Mouse (Mus musculus): Measurements from ENCODE around the gene Psmb2. TPM values are rescaled to one million over a fixed set of nuclear protein-coding genes. Genes with fewer than 3 reads are reported as not detected.

The Psmb2 gene
- polyA plus RNA-seq, 1 experiment from 2014 or later: 593 TPM

DNA sequence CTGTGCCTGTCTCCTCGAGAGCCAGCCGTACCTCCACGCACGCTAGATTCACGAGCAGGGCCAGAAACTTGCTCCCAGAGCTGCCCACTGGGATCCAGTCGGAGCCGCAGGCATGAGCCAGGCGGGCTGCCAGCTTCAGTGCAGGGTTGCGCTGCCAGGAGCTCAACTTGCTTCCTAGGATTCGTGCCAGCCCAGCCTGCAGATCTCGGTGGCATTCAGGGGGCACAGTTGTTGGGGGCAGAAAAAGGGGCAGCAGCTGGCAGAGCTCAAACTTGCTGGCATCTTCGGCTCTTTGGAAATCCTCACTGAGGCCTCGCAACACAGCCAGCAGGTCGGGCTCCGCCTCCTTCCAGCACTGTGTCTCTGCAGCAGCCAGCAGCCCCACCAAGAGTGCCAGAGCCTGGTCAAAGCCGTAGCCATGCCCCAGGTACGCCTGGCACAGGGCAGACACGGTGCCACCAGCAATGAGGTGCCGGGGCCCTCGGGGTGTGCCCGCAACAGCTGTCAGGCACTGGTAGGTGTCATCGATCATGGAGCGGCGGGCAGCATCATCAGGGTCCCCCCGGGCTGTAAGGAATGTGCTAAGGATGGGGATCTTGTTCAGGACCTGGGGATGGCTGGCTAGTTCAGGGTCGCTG lies 72.7 kb downstream of the Psmb2 start:
- Histone ChIP-seq H3K4me1 (peaks cover 52% of the 10 kb centered on the region), H3K27ac (no peak overlapping the region), H3K9me3 (replicated peaks) (no peaks in the 10 kb centered on the region), H3K27me3 (ENCODE audit: low read depth, poor library complexity, severe bottlenecking) (no peaks in the 10 kb centered on the region), H3K36me3 (peaks cover 59% of the 10 kb centered on the region), H3K4me3 (no peak overlapping the region)
- no peak for DNase-seq (ENCODE audit: low spot score)
- WGBS: 94% methylated on average over 26 of the region's 26 CpGs

DNA sequence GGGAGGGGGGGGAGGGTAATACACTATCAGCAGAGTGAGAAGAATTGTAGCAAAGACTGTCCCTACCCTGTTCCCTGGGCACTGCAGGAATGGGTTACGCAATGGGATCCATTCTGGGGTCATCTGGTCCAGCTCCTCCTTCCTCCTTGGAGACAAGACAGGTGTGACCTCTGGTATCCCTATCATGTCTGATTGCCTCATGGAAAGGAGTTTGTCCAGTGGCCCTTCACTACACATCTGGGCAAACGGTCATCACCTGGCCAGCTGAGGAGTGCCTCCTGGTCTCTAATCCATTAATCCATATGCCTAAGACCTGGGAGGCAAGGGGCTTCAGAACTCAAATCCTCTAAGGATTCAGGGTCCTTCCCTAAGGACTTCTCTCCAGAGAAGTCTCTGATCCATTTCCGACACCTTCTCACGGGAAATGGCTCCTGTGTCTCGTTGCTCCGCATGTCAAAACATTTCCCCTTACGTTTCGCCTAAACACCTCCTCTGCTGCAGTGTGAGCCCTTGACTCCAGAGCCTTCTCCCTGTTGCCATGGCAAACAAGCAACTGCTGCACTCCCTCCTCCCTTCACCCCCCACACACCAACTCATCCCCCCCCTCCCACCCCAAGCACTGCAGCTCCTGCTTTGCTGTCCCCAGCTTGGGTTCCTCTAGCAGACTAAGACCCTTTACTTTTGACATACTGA lies 73.6 kb downstream of the Psmb2 start:
- no peaks in the 10 kb centered on the region for H3K9me3 ChIP-seq (replicated peaks)
- peaks cover 53% of the 10 kb centered on the region for H3K4me1 ChIP-seq
- 84% methylated on average over 8 of the region's 8 CpGs for WGBS
- H3K27me3 ChIP-seq (ENCODE audit: low read depth, poor library complexity, severe bottlenecking): no peaks in the 10 kb centered on the region
- no peak overlapping the region for H3K4me3 ChIP-seq
- no peak overlapping the region for H3K27ac ChIP-seq
- DNase-seq (ENCODE audit: low spot score): no peak
- H3K36me3 ChIP-seq: peaks cover 51% of the 10 kb centered on the region

GRCm38 (mm10) chr4:126751556-126752023 lies 74.2 kb downstream of the Psmb2 start:
- no peak for DNase-seq (ENCODE audit: low spot score)
- 0 out of 2 replicates have a peak overlapping the region, but pooled peaks have one; percentile 91 for H3K27ac ChIP-seq
- WGBS: 63% methylated on average over 10 of the region's 10 CpGs

DNA sequence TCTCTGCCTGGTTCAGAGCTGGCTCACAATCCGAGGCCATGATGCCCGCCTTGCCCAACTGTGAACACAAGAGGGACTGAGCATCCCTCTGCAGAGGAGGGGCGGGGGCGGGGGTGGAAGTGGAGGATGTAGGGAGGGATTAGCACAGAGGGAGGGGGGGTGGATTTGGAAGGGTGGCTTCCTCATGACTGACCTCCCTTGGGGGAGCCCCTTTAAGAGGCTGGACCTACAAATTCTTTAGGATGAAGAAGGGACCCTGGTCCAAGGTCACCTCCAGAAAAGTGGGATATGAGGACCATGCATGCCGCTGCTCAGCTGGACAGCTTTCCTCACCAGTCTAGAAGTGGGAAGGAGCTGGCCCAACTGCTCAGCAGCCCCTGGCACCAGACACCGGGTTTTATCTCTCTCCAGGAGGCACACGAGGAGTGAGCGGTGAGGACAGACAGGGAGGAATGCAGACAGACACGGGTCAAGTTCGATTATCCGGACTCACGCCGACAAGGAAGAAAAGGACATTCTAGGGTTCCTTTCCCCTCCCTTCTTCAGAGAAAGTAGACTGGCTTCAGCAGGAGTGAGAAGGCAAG lies 74.7 kb downstream of the Psmb2 start:
- 9% methylated on average over 13 of the region's 13 CpGs for WGBS
- no peaks in the 10 kb centered on the region for H3K27me3 ChIP-seq (ENCODE audit: low read depth, poor library complexity, severe bottlenecking)
- H3K36me3 ChIP-seq: peaks cover 43% of the 10 kb centered on the region
- H3K9me3 ChIP-seq (replicated peaks): no peaks in the 10 kb centered on the region
- H3K27ac ChIP-seq: peak overlapping the region; percentile 91
- peak; percentile 37 for DNase-seq (ENCODE audit: low spot score)
- peak overlapping the region; percentile 89 for H3K4me3 ChIP-seq
- H3K4me1 ChIP-seq: peaks cover 53% of the 10 kb centered on the region

More at GRCm38 (mm10) chr4:126751556-126752023, 74.2 kb downstream of the Psmb2 start:
- H3K27me3 ChIP-seq (ENCODE audit: low read depth, poor library complexity, severe bottlenecking): no peaks in the 10 kb centered on the region
- peak overlapping the region; percentile 89 for H3K4me3 ChIP-seq
- peaks cover 53% of the 10 kb centered on the region for H3K4me1 ChIP-seq
- no peaks in the 10 kb centered on the region for H3K9me3 ChIP-seq (replicated peaks)
- H3K36me3 ChIP-seq: peaks cover 45% of the 10 kb centered on the region

- H3K4me1 ChIP-seq: peaks cover 53% of the 10 kb centered on the region
- no peaks in the 10 kb centered on the region for H3K9me3 ChIP-seq (replicated peaks)
- DNase-seq (ENCODE audit: low spot score): peak; percentile 67
- H3K36me3 ChIP-seq: peaks cover 42% of the 10 kb centered on the region
- peak overlapping the region; percentile 91 for H3K27ac ChIP-seq
- H3K4me3 ChIP-seq: peak overlapping the region; percentile 89
- under 1% methylated on average over 23 of the region's 23 CpGs for WGBS
- no peaks in the 10 kb centered on the region for H3K27me3 ChIP-seq (ENCODE audit: low read depth, poor library complexity, severe bottlenecking)
These were observed 75.2 kb downstream of the Psmb2 start for GRCm38 (mm10) chr4:126752608-126753141.

- Histone ChIP-seq H3K27ac (peak within 1 kb of the TSS; percentile 91), H3K9me3 (replicated peaks) (no peaks in the 10 kb centered on the region), H3K4me3 (peak within 1 kb of the TSS; percentile 89), H3K4me1 (peaks cover 53% of the 10 kb centered on the region), H3K36me3 (peaks cover 40% of the 10 kb centered on the region), H3K27me3 (ENCODE audit: low read depth, poor library complexity, severe bottlenecking) (no peaks in the 10 kb centered on the region)
- WGBS: under 1% methylated on average over 71 of the region's 71 CpGs
- peak; percentile 98 for DNase-seq (ENCODE audit: low spot score)
These were observed 76.1 kb downstream of the Psmb2 start, which contains the start of the genes Ncdn and AU040320 for GRCm38 (mm10) chr4:126753268-126754230. TSS of gene Ncdn (minus strand) at chr4:126753438. TSS of gene AU040320 (plus strand) at chr4:126753544.

GRCm38 (mm10) chr4:126754231-126754611 lies 76.8 kb downstream of the Psmb2 start:
- H3K27me3 ChIP-seq (ENCODE audit: low read depth, poor library complexity, severe bottlenecking): no peaks in the 10 kb centered on the region
- peak overlapping the region; percentile 91 for H3K27ac ChIP-seq
- H3K4me3 ChIP-seq: peak overlapping the region; percentile 89
- H3K4me1 ChIP-seq: peaks cover 47% of the 10 kb centered on the region
- DNase-seq (ENCODE audit: low spot score): no peak
- WGBS: under 1% methylated on average over 12 of the region's 12 CpGs
- peaks cover 34% of the 10 kb centered on the region for H3K36me3 ChIP-seq
- no peaks in the 10 kb centered on the region for H3K9me3 ChIP-seq (replicated peaks)

DNA sequence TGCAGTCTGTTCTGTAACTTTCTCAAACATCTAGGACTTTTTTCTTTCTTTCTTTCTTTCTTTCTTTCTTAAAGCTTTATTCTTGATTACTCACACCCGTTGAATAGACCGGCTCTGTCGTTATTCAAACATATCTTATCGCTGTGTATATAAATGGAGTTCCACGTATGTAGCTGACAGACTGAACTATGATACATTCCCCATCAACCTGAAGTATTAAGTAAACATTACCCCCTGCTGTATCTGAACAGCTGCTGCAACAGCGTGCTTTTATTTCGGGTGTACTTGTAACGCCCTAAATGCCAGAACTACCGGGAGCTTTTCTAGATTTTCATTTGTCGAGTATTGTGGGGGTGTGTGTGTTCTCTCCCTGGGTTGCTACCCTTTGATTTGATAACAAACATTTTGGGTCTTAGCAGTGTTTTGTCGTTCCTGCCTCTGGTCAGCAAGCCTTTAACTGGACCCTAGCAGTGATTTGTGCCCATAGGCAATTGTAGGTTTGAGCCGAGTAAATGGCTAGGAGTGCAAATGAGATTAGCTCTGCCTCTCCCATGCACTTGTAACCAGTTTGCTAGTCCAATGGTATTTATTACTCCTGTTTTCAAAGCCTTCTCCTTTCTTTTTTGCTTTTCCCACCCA lies 77.4 kb downstream of the Psmb2 start:
- Histone ChIP-seq H3K9me3 (replicated peaks) (no peaks in the 10 kb centered on the region), H3K4me1 (peaks cover 43% of the 10 kb centered on the region), H3K27ac (no peak overlapping the region), H3K36me3 (peaks cover 33% of the 10 kb centered on the region), H3K27me3 (ENCODE audit: low read depth, poor library complexity, severe bottlenecking) (no peaks in the 10 kb centered on the region), H3K4me3 (peak overlapping the region; percentile 89)
- WGBS: 68% methylated on average over 12 of the region's 12 CpGs
- no peak for DNase-seq (ENCODE audit: low spot score)

GRCm38 (mm10) chr4:126756766-126757165 lies 79.3 kb downstream of the Psmb2 start:
- peaks cover 26% of the 10 kb centered on the region for H3K4me1 ChIP-seq
- H3K27ac ChIP-seq: no peak overlapping the region
- H3K27me3 ChIP-seq (ENCODE audit: low read depth, poor library complexity, severe bottlenecking): no peaks in the 10 kb centered on the region
- no peak for DNase-seq (ENCODE audit: low spot score)
- WGBS: 90% methylated on average over 4 of the region's 4 CpGs
- no peak overlapping the region for H3K4me3 ChIP-seq
- no peaks in the 10 kb centered on the region for H3K9me3 ChIP-seq (replicated peaks)
- peaks cover 33% of the 10 kb centered on the region for H3K36me3 ChIP-seq

DNA sequence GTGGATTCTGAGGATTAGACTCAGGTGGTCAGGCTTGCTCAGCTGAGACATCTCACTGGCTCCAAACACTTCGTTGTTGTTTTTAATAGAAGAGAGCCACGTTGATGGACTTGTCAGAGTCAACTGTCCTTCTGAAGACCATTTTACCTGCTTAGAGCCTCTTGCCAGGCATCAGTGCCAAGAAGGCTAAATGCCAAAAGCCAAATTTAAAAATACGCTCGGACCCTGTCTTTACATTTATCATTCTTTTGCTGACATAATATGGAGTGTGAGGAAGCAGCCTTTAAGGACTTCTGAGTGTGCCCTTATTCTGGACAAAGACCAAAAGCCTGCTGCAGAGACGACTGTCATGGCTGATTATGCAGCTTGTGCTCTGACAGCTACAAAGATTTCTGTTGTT lies 80.9 kb downstream of the Psmb2 start:
- Histone ChIP-seq H3K9me3 (replicated peaks) (no peaks in the 10 kb centered on the region), H3K27me3 (ENCODE audit: low read depth, poor library complexity, severe bottlenecking) (no peaks in the 10 kb centered on the region), H3K4me3 (no peak overlapping the region), H3K4me1 (peaks cover 29% of the 10 kb centered on the region), H3K36me3 (peaks cover 37% of the 10 kb centered on the region), H3K27ac (no peak overlapping the region)
- 85% methylated on average over 5 of the region's 5 CpGs for WGBS
- DNase-seq (ENCODE audit: low spot score): no peak

All from limb, embryonic 10.5 days (tissue).